Comparison of ENCODE assay signal across 11 mouse cellular contexts in the genomic region with DNA sequence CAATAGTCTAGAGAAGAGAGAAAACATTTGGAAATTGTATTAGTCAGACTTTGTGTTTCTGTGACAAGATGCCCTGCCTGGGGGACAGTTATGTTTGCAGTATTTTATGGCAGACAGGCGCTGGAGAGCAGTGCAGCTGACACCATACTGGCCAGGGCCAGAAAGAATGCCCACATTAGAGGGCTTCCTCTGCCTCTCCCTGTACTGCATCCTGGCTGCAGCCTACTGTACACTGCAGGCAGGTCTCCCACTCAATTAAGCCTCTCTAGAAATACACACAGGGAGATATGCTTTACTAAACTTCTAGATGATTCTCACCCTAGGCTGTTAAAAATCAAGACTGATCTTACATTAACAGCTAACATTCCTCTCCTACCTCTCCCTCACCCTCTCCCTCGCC.
"Had no signal": no experiment of that assay in that cellular context is flagged by ENCODE, and none has a peak within 500 bp of the region (broad histone marks: within the 10 kb centered on the region; RNA-seq: fewer than 3 reads in every experiment).

No protein-coding gene starts in this region.

- H3K27me3 ChIP-seq: liver, embryonic 12.5 days; lung, embryonic 15.5 days had no signal

- H3K4me2 ChIP-seq: liver, embryonic 12.5 days; lung, embryonic 15.5 days had no signal

- H3K4me1 ChIP-seq: liver, embryonic 12.5 days had no signal

- H3K4me3 ChIP-seq: layer of hippocampus, adult 2 months; liver, embryonic 12.5 days; lung, embryonic 15.5 days had no signal

- H3K9me3 ChIP-seq: liver, embryonic 12.5 days; lung, embryonic 15.5 days had no signal

- H3K27ac ChIP-seq: layer of hippocampus, adult 2 months; liver, embryonic 12.5 days; lung, embryonic 15.5 days; stomach, postnatal 0 days had no signal

- H3K36me3 ChIP-seq: liver, embryonic 12.5 days; lung, embryonic 15.5 days had no signal

- H3K9ac ChIP-seq: liver, embryonic 12.5 days; lung, embryonic 15.5 days had no signal

- DNase-seq: kidney, adult 18-20 months; kidney, postnatal 10 days; kidney, postnatal 4 days; left cerebral cortex, postnatal 4 days; lung, postnatal 14 days; midbrain, embryonic 14.5 days; thymus, postnatal 4 days had no signal
